Mouse (Mus musculus): ENCODE results near the gene Wrb.

The Wrb gene

GRCm38 (mm10) chr16:96158511-96159080, 13.4 kb downstream of the Wrb start:
- in situ Hi-C loops (cut with MboI, MseI) = no loop called here

GRCm38 (mm10) chr16:96159091-96159731, 14.0 kb downstream of the Wrb start:
- in situ Hi-C loops (cut with MboI, MseI) = no loop called here

- in situ Hi-C loops (cut with MboI, MseI) = no loop called here
Observed at GRCm38 (mm10) chr16:96159794-96160346, 14.7 kb downstream of the Wrb start.

GRCm38 (mm10) chr16:96160927-96161326, 15.7 kb downstream of the Wrb start:
- in situ Hi-C loops (cut with MboI, MseI) = no loop called here

- in situ Hi-C loops (cut with MboI, MseI) = no loop called here
Observed at GRCm38 (mm10) chr16:96161336-96161735, 16.1 kb downstream of the Wrb start.

- in situ Hi-C loops (cut with MboI, MseI) = no loop called here
Observed at GRCm38 (mm10) chr16:96165723-96166264, 20.6 kb downstream of the Wrb start.

DNA sequence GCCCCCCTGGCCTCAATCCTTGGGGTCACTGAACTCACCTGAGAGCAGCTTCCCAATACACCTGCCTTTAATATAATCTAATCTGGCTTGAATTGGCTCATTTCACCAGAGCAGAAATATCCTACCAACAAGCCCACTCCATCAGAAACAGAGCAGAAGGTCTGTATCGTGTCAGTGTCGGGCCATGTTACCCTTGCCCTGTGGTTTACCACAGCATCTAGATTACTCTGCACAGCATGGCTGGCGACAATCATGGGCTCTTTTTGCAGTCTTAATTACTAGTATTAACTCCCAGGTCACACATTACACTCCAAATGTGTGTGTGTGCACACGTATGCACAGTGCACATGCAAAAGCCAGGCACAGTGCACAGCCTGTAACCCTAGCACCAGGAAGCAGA, 23.6 kb downstream of the Wrb start:
- in situ Hi-C loops (cut with MboI, MseI) = no loop called here

GRCm38 (mm10) chr16:96173648-96174047, 28.4 kb downstream of the Wrb start:
- in situ Hi-C loops (cut with MboI, MseI) = no loop called here

DNA sequence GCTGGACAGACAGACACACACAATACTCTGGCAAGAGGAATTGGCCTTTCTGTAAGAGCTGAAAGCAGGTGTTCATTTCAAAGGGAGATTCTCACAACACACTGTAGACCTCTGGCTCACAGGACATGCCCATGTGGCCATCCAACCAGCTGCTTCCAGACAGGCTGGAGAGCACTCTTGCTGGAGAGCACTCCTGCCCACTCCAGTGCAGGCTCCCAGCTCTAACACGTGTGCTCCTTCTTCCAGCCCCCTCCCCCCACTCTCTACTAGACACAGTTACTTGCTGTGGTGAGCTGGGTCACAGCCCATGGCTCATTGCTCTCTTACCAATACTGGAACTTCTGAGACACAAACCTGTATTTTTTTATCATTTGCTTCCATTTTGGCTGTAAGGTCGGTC, 30.2 kb downstream of the Wrb start:
- in situ Hi-C loops (cut with MboI, MseI) = no loop called here

DNA sequence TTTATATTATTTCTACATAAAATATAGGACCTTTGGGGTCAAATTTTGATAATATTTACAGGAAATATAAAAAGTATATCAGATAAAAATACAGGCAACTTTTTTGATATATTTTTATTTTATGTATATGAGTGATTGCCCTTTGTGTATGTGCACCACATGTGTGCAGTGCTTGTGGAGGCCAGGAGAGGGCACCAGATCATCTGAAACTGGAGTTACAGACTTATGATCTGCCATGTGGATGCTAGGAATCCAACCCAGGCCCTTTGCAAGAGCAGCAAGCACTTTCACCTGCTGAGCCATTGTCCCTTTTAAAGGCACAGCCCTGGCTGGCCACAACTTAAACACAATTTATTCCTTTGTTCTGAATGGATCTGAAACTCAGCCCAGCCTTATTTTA, 33.9 kb downstream of the Wrb start:
- in situ Hi-C loops (cut with MboI, MseI) = no loop called here

GRCm38 (mm10) chr16:96187619-96188018, 42.4 kb downstream of the Wrb start:
- in situ Hi-C loops (cut with MboI, MseI) = no loop called here

- in situ Hi-C loops (cut with MboI, MseI) = no loop called here
Observed at GRCm38 (mm10) chr16:96191531-96192506, 46.6 kb downstream of the Wrb start, which contains the start of gene Lca5l. Gene Lca5l, minus strand, starts transcription at chr16:96192271.

DNA sequence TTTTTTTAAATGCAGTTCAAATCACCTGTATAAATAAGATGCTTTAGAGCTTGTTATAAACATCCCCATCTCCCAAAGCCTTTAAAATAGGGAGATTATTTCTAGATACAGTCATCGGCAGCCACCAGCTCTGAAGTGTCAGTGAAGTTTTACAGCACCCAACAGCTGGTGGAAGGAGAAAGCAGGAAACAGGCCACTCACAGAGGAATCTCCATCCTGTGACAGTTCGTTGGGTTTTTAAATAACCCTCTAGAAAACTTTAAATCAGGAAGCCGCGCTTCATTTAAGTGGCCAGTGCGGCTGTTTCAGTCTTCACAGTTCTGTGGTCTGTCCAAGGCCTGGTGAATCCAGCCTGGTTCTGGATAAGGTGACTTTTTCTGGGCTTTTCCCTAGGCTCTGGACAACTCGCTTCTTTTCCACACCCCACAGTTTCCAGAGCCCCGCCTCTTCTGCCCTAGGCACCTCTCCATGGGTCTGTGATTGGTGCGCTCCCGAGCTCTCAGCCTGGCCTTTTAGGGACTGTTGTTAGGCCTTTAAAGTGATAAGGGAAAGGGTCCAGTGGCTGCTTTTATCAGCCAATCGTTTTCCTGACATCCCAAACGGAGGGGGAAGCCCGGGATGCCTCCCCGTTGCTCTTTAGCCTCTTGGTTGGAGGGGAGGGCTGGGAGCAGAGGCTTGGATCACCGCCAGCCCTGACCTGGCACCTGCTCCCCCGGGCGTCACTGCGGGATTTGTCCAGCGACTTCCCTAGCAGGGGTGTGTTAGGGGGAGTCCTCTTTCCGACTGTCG, 54.9 kb downstream of the Wrb start, which contains the start of gene Sh3bgr:
Gene Sh3bgr, plus strand, starts transcription at position 538 of the 789 bp plus-strand sequence.
- in situ Hi-C loops (cut with MboI, MseI) = no loop called here

DNA sequence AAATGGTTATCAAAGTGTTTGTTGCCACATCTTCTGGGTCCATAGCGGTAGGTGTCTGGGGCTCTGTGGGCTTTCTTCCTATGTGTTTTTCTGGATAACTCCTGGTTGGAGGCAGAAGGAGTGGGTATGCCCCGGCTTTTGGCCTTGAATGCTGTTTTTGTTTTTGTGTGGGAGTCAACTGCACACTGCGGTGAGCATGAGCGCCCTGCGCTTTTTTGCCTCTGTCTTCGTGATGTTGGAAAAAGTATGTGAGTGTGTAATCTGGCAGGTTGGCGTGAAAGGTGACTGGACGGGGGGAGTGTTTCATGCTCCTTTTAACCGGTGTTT, 55.5 kb downstream of the Wrb start:
- in situ Hi-C loops (cut with MboI, MseI) = no loop called here

GRCm38 (mm10) chr16:96201485-96202232, 56.5 kb downstream of the Wrb start:
- in situ Hi-C loops (cut with MboI, MseI) = no loop called here

All from regulatory T cell (primary cell).